Mouse (Mus musculus) cerebellum, postnatal 4 days (tissue): ENCODE measurements around the gene Slc6a3.
A peak's percentile ranks its signal among the peaks of the same experiment; 100 is the strongest.

Source experiments
- DNase-seq, 2 experiments: peaks; one replicate each; pipeline ENCODE4 v3.0.0; 2022; ENCODE audit warnings: low spot score in 2 of 2, mixed read lengths in 1 of 2

Slc6a3 gene

GRCm38 (mm10) chr13:73536403-73536821 is at the start of gene Slc6a3:
Gene Slc6a3, plus strand, starts transcription at chr13:73536747.
- no peak for DNase-seq

DNA sequence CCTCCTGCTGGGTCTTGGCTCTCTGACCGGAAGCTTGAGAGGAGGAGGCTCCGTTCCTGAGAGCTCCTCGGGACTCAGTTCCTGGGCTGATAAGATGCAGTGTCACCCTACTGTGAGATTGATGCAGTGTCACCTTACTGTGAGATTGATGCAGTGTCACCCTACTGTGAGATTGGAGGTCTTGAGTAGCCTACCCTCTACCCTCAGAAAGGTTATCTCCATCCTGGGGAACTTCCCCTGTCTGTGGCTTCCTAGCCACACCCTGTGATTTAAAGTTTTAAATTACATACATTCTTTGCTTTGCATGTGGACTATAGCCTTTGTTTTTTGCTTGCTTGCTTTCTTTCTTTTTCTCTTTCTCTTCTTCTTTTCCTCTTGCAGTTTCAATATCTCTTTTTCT is 48.4 kb upstream of the Slc6a3 start:
- DNase-seq = no peak

- DNase-seq = no peak
Observed at GRCm38 (mm10) chr13:73488707-73489106, 47.8 kb upstream of the Slc6a3 start.

- no peak for DNase-seq
Observed at GRCm38 (mm10) chr13:73489986-73490385, 46.6 kb upstream of the Slc6a3 start.

- DNase-seq = peak in 1 of 2 experiments; percentile 64
Observed at GRCm38 (mm10) chr13:73490564-73491170, 45.9 kb upstream of the Slc6a3 start.

- no peak for DNase-seq
Observed at GRCm38 (mm10) chr13:73493183-73493582, 43.4 kb upstream of the Slc6a3 start.

DNA sequence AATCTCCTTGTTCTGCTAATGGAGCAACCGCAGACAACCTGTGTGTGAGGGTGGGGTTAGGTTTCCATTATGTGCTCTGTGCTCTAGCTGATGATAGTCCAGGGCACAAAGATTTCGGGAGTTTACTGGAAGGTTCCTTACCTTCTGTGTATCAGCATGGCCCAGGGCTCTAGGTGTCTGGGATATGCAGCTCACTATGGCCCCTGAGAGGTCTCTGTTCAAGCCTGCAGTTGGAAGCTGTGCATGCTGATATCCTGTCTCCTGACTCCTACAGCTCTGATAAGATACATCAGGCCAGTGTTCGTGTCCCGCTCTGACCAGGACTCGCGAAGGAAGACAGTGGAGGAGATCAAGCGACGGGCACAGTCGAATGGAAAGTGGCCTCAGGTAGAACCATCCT is 42.0 kb upstream of the Slc6a3 start:
- DNase-seq = no peak

- DNase-seq = no peak
Observed at GRCm38 (mm10) chr13:73496137-73496536, 40.4 kb upstream of the Slc6a3 start.

GRCm38 (mm10) chr13:73499893-73500604 is 36.5 kb upstream of the Slc6a3 start:
- DNase-seq = no peak

- no peak for DNase-seq
Observed at GRCm38 (mm10) chr13:73502719-73503118, 33.8 kb upstream of the Slc6a3 start.

- DNase-seq = peak; percentile 73 to 81
Observed at GRCm38 (mm10) chr13:73505686-73506467, 30.7 kb upstream of the Slc6a3 start.

GRCm38 (mm10) chr13:73508817-73509550 is 27.6 kb upstream of the Slc6a3 start:
- DNase-seq = no peak

GRCm38 (mm10) chr13:73509869-73510268 is 26.7 kb upstream of the Slc6a3 start:
- DNase-seq = no peak

- DNase-seq = peak; percentile 70 to 85
Observed at GRCm38 (mm10) chr13:73512776-73513673, 23.5 kb upstream of the Slc6a3 start.

GRCm38 (mm10) chr13:73516886-73517285 is 19.7 kb upstream of the Slc6a3 start:
- no peak for DNase-seq

DNA sequence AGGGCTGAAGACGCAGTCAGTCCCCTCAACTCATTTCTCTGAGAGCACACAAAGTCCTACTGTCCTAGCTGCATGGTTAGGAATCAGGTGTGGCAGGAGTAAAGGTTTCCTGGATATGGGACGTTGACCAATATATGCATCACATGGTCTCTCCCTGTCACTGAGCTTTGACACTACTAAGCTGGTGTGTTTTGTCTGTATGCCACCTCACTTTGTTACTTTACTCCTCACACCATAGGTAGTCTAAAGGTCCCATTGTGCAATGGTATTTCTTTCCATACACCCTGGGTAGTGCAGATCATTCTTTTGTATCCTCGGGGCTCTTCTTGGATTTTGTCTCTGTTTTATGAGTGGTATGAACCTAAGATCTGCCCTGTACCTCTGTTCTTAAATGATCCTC is 2.8 kb upstream of the Slc6a3 start:
- DNase-seq = no peak

GRCm38 (mm10) chr13:73535287-73535686 is 1.3 kb upstream of the Slc6a3 start:
- DNase-seq = no peak

- DNase-seq = no peak
Observed at GRCm38 (mm10) chr13:73536824-73537223, 277 bp downstream of the Slc6a3 start.

DNA sequence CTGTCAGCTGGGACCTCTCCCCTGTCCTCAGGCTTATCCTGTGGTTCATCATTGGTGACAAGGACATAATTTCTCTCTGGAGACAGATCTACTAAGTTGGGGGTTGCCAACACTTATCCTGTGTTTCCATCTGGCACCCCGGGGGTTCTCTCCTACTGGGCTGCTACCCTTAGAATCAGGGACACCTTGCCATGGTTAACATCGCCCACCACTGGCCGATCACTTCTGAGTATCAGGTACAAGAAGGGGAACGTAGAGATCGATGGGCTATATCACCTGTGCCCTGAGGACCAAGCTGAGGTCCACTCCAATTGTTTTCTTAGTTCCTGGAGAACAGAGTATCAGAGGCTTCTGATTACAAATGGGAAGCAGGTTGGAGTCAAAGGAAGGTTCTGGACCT is 27.7 kb downstream of the Slc6a3 start:
- no peak for DNase-seq

GRCm38 (mm10) chr13:73575051-73575450 is 38.5 kb downstream of the Slc6a3 start:
- no peak for DNase-seq

- DNase-seq = no peak
Observed at GRCm38 (mm10) chr13:73577277-73577676, 40.7 kb downstream of the Slc6a3 start.
